Mouse (Mus musculus) kidney, embryonic 16.5 days (tissue): ENCODE results near the gene Dennd4c. TPM values are rescaled to one million over a fixed set of nuclear protein-coding genes. Genes with fewer than 3 reads are reported as not detected.

Source experiments
- ATAC-seq: fragments of 200-750 bp; cut with Nextera tagmentation; 2 replicates; pipeline ENCODE4 v1.8.0; 2017; ENCODE audit warnings: moderate TSS enrichment; ENCODE audit not compliant: low FRiP score, low TSS enrichment
- H3K27ac ChIP-seq: fragments of 300-500 bp; sonication (generic); 2 replicates; pipeline ENCODE4 v1.5.1; 2014; ENCODE audit warnings: low read length
- H3K27me3 ChIP-seq: fragments of 300-500 bp; sonication (generic); 2 replicates; pipeline ENCODE4 v1.6.1; 2014; ENCODE audit warnings: low read length, control low read depth, mixed read lengths; ENCODE audit not compliant: insufficient read depth
- H3K36me3 ChIP-seq: fragments of 300-500 bp; sonication (generic); 2 replicates; pipeline ENCODE4 v1.6.1; 2014; ENCODE audit warnings: low read length, control low read depth, mixed read lengths; ENCODE audit not compliant: insufficient read depth
- H3K4me1 ChIP-seq: fragments of 300-500 bp; sonication (generic); 2 replicates; pipeline ENCODE4 v1.6.1; 2014; ENCODE audit warnings: low read length, control low read depth, mixed read lengths; ENCODE audit not compliant: insufficient read depth
- H3K4me2 ChIP-seq: fragments of 300-500 bp; sonication (generic); replicated peaks from 2 replicates; pipeline ENCODE4 v1.6.1; 2014; ENCODE audit warnings: low read depth, low read length
- H3K4me3 ChIP-seq: fragments of 300-500 bp; sonication (generic); 2 replicates; pipeline ENCODE4 v1.5.1; 2014; ENCODE audit warnings: mild to moderate bottlenecking, low read length
- H3K9ac ChIP-seq: fragments of 300-500 bp; sonication (generic); replicated peaks from 2 replicates; pipeline ENCODE4 v1.6.1; 2014; ENCODE audit warnings: low read length
- H3K9me3 ChIP-seq: fragments of 300-500 bp; sonication (generic); 2 replicates; pipeline ENCODE4 v1.6.1; 2016; ENCODE audit warnings: low read length, control low read depth
- WGBS: fragments of 180-500 bp; shearing (Covaris S2); extraction: QIAGEN DNeasy Blood & Tissue Kit; methylation state at CpG from one replicate; pipeline ENCODE4 v1.1.7; 2014; 5-methylcytosine and 5-hydroxymethylcytosine counted together
- polyA plus RNA-seq: library from polyadenylated mRNA; unstranded; fragments of >200 nt; fragmentation: Nextera tagmentation; extraction: Ambion mirVana; gene quantifications from 2 replicates; pipeline ENCODE4 v1.2.1, GENCODE M21; 2015

The Dennd4c gene
- polyA plus RNA-seq, 1 experiment from 2014 or later, result 6.5 TPM

- peaks cover 45% of the 10 kb centered on the region for H3K36me3 ChIP-seq
- no peak overlapping the region for H3K4me3 ChIP-seq
Observed at GRCm38 (mm10) chr4:86852018-86852417, 103.7 kb downstream of the Dennd4c start.

GRCm38 (mm10) chr4:86852813-86853590 lies 104.6 kb downstream of the Dennd4c start:
- 88% methylated on average over 4 of the region's 4 CpGs for WGBS
- ATAC-seq, result no peak

More at GRCm38 (mm10) chr4:86852018-86852417, 103.7 kb downstream of the Dennd4c start:
- WGBS, result 57% methylated on average over 3 of the region's 3 CpGs
- Histone ChIP-seq H3K4me2 (no peak overlapping the region), H3K9ac (no peak overlapping the region), H3K27ac (0 out of 2 replicates have a peak overlapping the region, but pooled peaks have one; percentile 34), H3K27me3 (no peaks in the 10 kb centered on the region), H3K9me3 (no peaks in the 10 kb centered on the region), H3K4me1 (peaks cover 11% of the 10 kb centered on the region)
- no peak for ATAC-seq

GRCm38 (mm10) chr4:86856304-86857112 lies 108.2 kb downstream of the Dennd4c start:
- Histone ChIP-seq H3K4me1 (peaks cover 16% of the 10 kb centered on the region), H3K9ac (peak overlapping the region; percentile 98), H3K36me3 (peaks cover 34% of the 10 kb centered on the region), H3K27ac (peak overlapping the region; percentile 96), H3K9me3 (no peaks in the 10 kb centered on the region), H3K4me3 (peak overlapping the region; percentile 89), H3K4me2 (peak overlapping the region; percentile 67), H3K27me3 (no peaks in the 10 kb centered on the region)
- ATAC-seq, result no peak; the same call in 1 of the 2 replicates
- under 1% methylated on average over 50 of the region's 50 CpGs for WGBS

More at GRCm38 (mm10) chr4:86852813-86853590, 104.6 kb downstream of the Dennd4c start:
- Histone ChIP-seq H3K9me3 (no peaks in the 10 kb centered on the region), H3K4me2 (no peak overlapping the region), H3K27ac (peak overlapping the region; percentile 15; the same call in 1 of the 2 replicates), H3K4me3 (no peak overlapping the region), H3K4me1 (peaks cover 13% of the 10 kb centered on the region), H3K9ac (no peak overlapping the region), H3K36me3 (peaks cover 37% of the 10 kb centered on the region), H3K27me3 (no peaks in the 10 kb centered on the region)

GRCm38 (mm10) chr4:86857113-86858069 lies 109.0 kb downstream of the Dennd4c start, which contains the start of gene Rps6:
Gene Rps6 (minus strand): TSS chr4:86857412.
- Histone ChIP-seq H3K9ac (peak within 1 kb of the TSS; percentile 98), H3K9me3 (no peaks in the 10 kb centered on the region), H3K4me2 (peak within 1 kb of the TSS; percentile 74), H3K4me3 (peak within 1 kb of the TSS; percentile 89), H3K36me3 (peaks cover 29% of the 10 kb centered on the region), H3K27me3 (no peaks in the 10 kb centered on the region), H3K27ac (peak within 1 kb of the TSS; percentile 96), H3K4me1 (peaks cover 16% of the 10 kb centered on the region)
- WGBS, result under 1% methylated on average over 68 of the region's 68 CpGs
- peak; percentile 98 for ATAC-seq

- WGBS, result 65% methylated on average over 12 of the region's 12 CpGs
- peak overlapping the region; percentile 80 for H3K9ac ChIP-seq
- H3K4me2 ChIP-seq, result peak overlapping the region; percentile 74
- peak overlapping the region; percentile 89 for H3K4me3 ChIP-seq
- H3K9me3 ChIP-seq, result no peaks in the 10 kb centered on the region
- no peak for ATAC-seq
- H3K27ac ChIP-seq, result peak overlapping the region; percentile 87
- no peaks in the 10 kb centered on the region for H3K27me3 ChIP-seq
- H3K4me1 ChIP-seq, result peaks cover 16% of the 10 kb centered on the region
- peaks cover 22% of the 10 kb centered on the region for H3K36me3 ChIP-seq
Observed at GRCm38 (mm10) chr4:86858070-86858440, 109.7 kb downstream of the Dennd4c start.

- H3K27me3 ChIP-seq, result no peaks in the 10 kb centered on the region
- H3K9ac ChIP-seq, result no peak overlapping the region
- H3K4me3 ChIP-seq, result no peak overlapping the region
- H3K4me2 ChIP-seq, result no peak overlapping the region
- H3K36me3 ChIP-seq, result no peaks in the 10 kb centered on the region
- H3K9me3 ChIP-seq, result no peaks in the 10 kb centered on the region
- H3K4me1 ChIP-seq, result no peaks in the 10 kb centered on the region
- no peak for ATAC-seq
- no peak overlapping the region for H3K27ac ChIP-seq
- WGBS, result 77% methylated on average over 5 of the region's 5 CpGs
Observed at GRCm38 (mm10) chr4:86864087-86864486, 115.7 kb downstream of the Dennd4c start.

GRCm38 (mm10) chr4:86871988-86872387 lies 123.6 kb downstream of the Dennd4c start:
- Histone ChIP-seq H3K4me3 (no peak overlapping the region), H3K36me3 (no peaks in the 10 kb centered on the region), H3K9ac (no peak overlapping the region), H3K4me2 (no peak overlapping the region), H3K9me3 (no peaks in the 10 kb centered on the region), H3K27ac (no peak overlapping the region), H3K27me3 (no peaks in the 10 kb centered on the region), H3K4me1 (peaks cover 9% of the 10 kb centered on the region; the same call in 1 of the 2 replicates)
- no peak for ATAC-seq

GRCm38 (mm10) chr4:86873072-86873471 lies 124.7 kb downstream of the Dennd4c start:
- no peak overlapping the region for H3K9ac ChIP-seq
- H3K27me3 ChIP-seq, result no peaks in the 10 kb centered on the region
- 54% methylated on average over 4 of the region's 4 CpGs for WGBS
- no peaks in the 10 kb centered on the region for H3K36me3 ChIP-seq
- no peak overlapping the region for H3K27ac ChIP-seq
- no peaks in the 10 kb centered on the region for H3K9me3 ChIP-seq
- no peak for ATAC-seq
- H3K4me1 ChIP-seq, result peaks cover 9% of the 10 kb centered on the region; the same call in 1 of the 2 replicates
- no peak overlapping the region for H3K4me2 ChIP-seq
- H3K4me3 ChIP-seq, result no peak overlapping the region
